Mouse (Mus musculus): ENCODE data around the gene Apba2.

GRCm38 (mm10) chr7:64502271-64503180 is 1.0 kb downstream of the Apba2 start:
- TF ChIP-seq CTCF (IDR thresholded peaks at IDR 0.05; ENCODE audit: insufficient read depth, low read depth, low read length) = no peak
- no peak for TF ChIP-seq POLR2A (IDR thresholded peaks at IDR 0.05; ENCODE audit: insufficient read depth, low read depth, low read length)

Measured in olfactory bulb, adult 2 months (tissue).